Mouse (Mus musculus) MN1 (cell line): ENCODE data around the gene Robo2.
"Not testable (repeated sequence)": the region's sequence is repeated elsewhere in the genome, so short reads cannot be mapped to it uniquely, and the experiment has no call there.

Experiments used
- DNase-seq: peaks from one replicate; pipeline ENCODE4 v3.0.0-alpha.2; 2016; ENCODE audit warnings: low spot score

The Robo2 gene

DNA sequence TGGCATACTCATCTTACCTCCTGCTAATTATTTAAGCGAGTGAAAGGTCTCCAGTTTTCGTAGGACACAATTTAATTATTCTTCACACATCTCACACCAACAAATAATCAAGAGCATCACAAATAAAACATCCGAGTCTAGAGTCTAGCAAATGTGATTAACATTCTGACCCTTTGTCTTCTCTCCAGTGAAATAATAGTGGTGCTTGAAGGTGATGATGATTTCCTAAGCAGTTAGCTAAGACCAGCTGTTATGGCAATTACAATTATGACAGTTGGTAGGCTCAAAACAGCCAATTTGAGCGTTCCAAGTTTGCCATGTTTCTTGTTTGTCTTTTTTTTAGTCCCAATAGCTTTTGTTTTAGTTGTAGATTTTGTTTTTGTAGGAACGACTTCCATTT, 210.9 kb downstream of the Robo2 start:
- no peak for DNase-seq

DNA sequence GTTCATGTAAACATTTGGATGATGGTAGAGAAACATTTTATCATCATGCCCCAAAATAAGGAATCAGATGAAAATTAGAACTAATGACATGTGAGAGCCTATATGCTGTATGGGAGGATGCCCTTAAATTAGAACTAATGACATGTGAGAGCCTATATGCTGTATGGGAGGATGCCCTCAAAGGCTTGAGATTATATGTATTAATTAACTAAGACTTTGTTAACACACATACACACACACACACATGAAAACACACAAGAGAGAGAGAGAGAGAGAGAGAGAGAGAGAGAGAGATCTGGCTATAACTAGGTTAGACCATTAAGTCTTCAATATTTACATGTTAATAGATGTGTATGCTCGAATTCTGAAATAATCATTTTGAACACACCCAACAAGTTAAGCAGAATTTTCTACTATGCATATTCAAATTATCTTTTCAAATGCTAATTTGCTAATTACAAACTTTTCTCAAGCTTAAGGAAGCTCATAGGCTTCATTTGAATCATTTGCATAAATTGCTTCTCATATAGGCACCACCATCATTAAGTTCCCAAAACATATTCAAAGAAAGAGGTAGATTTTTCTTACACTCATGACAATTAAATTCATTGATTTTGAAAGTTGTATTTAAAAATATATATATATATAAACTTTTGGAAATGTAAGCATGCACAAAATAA, 211.5 kb downstream of the Robo2 start:
- no peak for DNase-seq

DNA sequence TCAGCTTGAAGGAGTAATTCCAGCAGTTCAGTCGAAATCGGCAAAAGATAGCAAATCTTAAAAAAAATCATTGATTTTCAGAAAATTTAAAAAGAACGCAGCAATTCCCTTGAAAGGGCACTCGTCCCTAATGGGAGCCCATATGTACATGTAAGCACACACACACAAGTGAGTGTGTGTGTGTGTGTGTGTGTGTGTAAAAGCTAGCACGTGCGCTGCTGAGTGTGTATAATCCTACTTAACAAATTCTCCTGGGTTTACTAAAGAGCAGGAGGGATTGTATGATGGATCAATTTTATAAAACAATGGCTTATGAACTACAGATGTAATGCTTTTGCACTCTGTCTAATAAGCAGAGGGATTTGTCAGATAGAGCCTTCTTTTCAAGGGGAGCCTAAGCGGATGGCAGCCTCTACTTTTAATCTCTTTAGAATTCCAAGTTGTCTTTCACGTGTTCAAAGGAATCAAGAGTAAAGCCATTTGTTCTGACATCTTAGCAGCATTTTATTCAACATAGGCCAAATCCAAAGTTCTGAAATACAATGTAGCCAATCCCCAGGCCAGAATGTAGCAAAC, 218.6 kb downstream of the Robo2 start:
- no peak for DNase-seq

DNA sequence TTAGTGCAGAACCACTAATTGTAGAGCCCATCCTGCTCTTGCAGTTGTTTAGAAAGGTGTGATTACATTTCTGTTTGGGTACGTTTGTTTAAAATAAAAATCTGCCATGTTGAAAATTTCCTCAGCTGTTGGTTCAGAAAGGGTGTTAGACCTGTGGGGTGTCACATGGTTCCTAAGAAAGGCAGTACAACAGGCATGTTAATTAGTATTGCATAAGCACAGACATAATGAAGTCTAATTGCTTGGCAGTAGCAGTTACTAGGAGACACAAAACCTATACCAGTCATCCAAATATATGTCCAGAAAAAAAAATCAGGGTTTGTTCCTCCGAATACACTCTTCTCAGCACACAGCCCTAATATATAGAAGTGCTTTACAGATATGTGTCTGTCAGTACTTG, 220.0 kb downstream of the Robo2 start:
- DNase-seq, result no peak

DNA sequence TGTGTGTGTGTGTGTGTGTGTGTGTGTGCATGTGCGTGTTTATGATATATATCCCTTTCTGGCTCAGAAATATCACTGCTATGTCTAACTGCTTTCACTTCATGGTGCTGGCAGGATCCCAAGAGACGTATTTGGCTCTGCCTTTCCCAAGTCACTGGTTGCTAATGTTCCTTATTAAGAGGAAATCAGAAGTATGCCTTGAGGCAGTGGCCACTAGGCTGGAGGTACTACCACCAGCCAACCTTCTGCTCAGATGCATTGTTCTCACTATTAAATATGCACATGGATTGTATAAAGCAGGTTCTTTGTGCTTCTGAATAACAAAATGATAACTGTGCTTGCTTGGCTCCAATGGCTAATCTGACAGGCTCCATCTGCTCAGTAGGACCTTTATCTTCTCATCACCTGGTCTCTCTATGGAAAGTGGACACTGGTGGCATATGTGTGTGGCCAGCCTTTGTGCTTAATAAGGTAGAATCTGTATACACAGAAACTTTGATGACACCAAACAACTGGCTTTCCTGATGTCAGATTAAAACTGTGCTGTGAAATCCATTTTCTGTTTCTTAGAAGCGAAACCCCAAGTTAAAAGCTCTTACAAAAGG, 229.0 kb downstream of the Robo2 start:
- no peak for DNase-seq

DNA sequence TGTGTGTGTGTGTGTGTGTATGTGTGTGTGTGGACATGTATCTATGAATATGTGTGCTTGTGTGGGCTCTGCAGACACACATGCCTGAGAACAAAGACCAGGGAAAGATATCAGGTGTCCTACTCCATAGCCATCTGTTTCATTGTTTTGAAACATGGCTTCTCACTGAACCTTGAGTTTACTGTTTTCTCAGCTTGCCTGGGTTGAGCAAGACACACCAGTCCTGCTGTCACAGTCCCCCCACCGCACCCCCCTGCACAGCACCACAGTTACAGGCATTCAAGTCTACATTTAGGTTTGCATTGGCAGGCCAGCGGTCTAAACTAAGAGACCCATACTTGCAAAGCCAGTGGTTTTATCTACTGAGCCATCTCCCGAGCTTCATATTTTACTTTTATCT, 239.0 kb downstream of the Robo2 start:
- no peak for DNase-seq

DNA sequence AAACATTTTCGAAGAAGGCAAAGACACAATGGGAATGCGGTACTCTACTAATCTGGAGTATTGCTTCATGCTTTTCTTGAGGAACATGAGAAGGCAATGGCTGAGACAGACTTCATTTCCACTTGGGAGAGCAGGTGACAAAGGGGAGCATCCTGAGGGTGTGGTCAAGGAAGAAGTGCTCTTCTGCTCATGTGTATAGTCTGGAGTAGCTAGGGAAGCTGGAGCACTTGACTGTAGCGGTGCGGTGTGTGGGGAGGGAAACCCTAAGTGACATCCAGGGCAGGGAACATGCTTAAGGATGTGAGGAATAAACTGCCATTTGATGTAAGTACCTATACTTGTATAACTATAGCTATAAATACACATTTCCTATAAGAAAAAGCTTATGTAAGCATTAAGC, 242.0 kb downstream of the Robo2 start:
- no peak for DNase-seq

DNA sequence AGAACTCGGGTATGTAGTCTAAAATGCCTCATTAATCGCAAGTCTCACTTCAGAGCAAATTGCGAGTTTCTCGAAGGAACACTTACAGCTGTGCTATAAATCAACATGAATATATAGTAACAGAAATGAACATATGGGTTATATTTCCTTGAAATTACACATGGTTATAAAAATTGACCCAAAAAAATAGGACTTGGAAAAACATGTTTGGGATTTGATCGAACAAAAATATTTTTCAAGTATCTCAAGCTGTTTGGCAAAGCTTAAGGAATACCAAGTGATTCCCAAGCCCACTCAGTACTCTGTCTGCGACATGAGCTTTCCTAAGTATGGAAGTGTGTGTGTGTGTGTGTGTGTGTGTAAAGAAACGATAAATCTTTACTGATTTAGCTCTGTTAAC, 242.5 kb downstream of the Robo2 start:
- no peak for DNase-seq

DNA sequence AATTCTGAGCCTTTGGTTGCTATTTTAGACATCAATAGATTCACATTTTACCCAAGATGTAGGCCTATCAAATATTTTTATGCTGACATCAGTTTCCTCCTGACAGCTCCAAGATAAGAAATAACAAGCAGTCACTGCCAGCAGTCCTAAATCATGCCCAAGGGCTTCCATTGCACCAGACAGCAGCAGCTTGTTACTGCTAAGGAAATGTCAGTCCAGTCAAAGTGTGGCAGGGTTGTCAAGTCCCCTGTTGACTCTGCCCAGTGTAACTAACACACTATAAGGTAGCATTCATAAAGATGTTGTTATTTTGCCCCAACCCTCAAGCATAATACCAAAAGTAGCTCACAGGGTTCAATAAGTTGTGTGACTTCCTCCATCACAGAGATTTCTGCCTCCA, 243.8 kb downstream of the Robo2 start:
- no peak for DNase-seq

DNA sequence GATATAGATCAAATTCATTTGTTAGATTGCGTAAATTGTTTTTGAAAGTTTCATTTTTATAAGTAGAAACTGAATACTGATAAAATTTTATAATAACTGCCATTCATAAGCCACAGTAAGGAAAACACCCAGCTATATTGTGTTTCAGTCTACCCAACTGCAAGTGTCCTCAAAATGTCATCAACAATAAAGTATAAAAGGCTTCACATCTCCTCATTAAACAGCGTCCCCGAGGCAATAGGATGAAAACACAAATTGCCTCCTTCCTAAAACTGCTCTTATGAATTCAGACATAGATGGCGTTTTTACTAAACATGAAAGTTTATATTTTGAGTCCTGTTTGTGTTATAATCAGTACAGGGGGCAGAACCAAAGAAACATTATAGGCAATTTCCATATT, 249.6 kb downstream of the Robo2 start:
- no peak for DNase-seq

DNA sequence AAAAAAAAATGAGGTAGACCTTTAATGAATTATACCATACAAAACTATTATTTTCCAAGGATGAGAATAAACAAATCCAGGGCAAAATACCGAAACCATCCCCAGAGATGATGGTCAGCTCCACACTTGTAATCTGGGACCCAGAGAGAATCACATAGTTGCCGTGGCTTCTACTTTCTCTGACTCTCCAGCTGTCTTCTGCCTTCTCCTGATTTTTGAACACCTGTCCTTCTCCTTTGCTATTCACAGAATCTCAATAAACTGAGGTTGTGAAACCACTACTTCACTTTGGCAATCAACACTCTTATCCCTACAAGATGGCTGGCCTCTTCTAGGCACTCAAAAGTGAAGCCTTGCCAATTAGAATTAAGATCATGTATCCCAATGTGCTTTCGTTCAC, 252.4 kb downstream of the Robo2 start:
- DNase-seq, result no peak

DNA sequence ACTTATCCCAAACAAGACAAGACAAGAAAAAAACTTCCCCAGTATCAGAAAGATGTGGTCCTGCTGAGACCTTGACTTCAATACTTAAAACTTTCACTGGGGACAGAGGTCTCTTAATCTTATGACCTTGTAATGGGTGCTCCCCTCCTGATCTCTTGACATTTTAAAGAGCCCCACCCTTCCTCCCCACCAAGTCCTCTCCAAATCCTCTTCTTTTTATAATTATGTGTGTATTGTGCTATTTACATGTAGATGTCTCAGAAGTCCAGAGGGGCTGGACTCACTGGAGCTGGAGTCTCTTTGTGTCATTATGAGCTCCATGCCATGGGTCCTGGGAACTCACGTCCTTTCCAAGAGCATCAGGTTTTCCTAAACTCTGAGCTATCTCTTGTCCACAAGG, 275.4 kb downstream of the Robo2 start:
- no peak for DNase-seq

DNA sequence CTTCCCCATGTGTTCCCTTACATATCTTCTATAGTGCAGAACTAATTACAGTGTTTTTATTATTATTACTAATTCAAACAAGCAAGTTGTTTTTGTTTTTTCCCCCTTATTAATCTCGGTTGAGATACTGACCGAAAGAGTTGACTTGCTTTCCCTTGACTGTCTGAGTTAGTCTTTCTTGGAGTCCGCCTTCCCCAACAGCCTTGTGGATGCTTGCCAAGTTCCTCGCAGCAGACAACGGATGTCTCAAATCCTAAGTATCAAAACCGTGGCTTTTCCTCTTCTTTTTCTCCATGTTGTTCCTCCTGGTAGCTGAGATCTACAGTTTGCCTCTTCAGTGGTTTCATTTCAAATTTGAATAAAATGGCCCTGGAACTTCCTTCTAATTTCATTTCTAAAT, 278.8 kb downstream of the Robo2 start:
- no peak for DNase-seq

DNA sequence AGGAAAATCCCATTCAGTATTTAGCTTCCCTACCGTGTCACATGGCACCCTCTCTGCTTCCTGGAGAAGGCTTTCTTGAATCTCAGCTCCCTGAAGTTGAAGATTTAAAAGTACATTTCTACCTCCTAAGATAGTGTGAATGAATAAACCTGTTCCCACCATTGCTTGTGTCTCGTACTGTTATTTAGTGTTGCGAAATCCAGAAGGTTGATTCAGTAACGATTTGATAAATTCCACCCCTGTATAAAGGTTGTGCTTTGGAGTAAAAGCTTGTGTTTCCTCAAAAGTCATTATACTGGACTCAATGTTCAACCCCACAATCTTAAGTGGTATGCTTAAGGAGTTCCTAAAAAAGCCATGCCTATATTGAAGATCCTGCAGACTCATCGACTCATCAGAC, 280.3 kb downstream of the Robo2 start:
- DNase-seq, result no peak

DNA sequence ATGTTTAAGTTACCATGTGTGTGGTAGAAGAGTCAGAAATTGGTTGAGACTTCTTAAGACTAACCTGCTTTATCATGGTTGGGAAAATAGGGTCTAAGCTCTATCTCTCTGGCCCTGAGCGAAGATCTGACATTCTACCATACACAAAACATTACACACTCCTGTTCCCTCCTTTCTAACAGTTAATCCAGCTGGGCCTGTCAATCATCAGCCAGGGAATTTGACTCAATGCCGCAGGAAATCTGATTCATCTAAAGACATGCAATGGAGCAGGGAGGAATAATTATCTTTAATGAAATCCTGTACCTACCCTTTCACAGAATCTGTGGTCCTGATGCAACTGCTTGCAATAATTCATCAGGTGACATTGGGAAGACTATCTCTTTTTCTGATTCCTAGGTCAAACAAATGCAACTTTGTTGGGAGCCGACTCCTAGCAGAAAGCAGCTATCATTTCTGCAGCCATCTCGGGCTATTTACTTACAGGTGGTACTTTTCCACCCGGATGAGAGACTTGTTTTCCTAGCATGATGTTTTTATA, 283.1 kb downstream of the Robo2 start:
- no peak for DNase-seq

DNA sequence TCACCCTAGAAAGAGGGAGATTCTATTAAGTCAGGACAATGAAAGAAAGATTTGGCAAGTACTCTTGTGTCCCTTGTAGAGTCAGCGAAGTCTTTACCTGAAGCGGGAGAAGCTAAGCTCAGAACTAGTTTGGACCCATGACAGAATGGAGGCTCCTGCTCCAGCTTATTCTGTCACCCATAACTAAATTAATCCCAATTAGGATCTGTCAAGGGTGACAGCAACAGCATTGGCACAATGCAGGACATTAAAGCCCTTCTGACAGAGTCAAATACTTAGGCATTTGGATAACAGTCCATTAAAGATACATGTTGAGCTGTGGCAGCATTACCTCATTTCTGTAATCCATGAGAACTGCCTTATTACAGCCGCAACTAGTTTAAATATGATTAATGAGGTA, 298.5 kb downstream of the Robo2 start:
- no peak for DNase-seq

DNA sequence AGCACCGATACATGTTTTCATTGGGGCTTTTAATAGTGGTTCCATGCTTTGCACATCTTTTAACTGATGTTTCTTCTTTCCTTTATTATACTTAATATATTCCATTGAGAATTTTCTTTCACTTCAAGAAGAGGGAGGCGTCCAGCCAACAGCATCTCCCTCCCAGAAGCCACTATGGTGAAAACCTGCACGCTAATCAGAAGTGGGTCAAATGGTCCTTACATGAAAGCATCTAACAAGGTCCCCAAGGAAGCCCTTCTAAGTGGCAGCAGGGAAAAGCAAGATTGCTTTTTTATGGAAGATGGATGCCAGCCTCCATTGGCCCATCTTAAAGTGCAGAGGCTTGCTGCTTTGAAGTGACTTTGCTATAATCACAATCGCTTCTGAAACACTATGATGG, 300.5 kb downstream of the Robo2 start:
- no peak for DNase-seq

DNA sequence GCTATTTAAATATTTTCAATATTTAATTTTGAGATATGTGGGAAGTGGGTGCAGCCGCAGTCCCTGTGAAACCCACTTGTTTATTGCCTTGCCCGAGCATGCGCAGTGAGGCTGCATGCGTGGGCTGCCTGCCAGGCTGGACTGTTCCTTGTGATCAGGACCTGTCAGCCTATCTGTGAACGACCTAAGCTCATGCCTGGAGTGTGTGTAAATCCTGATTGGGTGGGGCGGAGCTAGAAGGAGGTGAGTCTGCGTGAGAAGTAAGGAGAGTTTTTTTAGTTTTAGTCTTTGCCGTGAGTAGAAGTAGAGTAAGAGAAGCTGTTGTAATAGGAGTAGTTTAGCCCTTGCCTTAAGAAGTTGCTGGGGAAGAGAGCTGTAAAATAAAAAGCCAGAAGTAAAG, 307.2 kb downstream of the Robo2 start:
- not testable (repeated sequence) for DNase-seq

DNA sequence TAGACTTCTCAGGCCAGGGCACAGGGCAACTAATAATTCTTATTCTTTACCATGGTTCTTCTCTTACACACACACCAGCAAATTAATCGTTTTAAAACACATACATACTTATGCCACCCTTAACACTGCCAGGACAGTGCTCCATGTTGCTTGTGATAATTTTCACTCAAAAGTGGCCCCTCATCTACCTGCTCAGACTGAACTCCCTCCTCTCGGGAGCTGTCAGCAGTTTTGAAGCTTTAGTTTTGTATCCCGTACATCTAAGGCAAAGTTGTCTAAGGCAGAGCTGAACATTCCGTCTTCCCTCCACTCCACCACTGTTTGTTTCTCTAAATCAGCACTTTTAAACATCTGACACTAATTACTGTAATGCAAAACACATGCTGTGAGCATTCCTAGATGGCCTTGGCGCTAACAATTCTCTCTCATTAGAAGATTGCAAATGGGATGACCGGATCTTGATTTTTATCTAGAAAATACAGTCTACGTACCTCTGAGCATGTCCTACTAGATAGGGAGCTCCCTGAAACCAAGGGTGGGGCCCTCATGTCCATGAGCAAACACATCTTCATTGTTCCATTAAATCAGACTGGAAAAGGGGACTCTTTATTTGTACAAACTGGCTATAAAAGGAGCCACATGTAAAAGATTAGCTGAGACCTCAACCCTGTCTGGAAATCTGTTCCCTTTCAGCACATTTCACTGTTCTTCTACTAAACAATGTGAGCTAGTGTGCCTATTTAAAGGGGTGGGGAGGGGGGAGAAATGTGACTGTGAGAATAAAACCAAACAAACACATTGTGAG, 318.4 kb downstream of the Robo2 start:
- no peak for DNase-seq

DNA sequence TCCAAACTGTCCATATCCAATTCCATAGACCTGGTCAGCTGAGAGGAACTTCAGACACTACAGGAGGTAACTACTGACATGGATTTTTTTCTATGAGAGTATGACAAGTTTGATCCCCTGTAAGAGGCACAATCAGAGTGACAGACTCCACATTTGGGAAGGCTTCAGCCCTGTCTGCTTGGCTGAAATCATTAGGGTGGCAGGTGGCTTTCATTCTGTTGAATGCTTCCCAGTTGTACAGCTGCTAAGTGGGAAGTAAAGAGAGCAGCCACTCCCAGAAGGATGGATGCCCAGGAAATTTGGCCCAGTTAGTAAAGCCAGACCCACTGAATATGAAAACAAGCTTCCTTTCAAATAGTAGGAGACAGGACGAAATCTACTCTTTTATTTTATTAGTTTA, 321.7 kb downstream of the Robo2 start:
- DNase-seq, result no peak

DNA sequence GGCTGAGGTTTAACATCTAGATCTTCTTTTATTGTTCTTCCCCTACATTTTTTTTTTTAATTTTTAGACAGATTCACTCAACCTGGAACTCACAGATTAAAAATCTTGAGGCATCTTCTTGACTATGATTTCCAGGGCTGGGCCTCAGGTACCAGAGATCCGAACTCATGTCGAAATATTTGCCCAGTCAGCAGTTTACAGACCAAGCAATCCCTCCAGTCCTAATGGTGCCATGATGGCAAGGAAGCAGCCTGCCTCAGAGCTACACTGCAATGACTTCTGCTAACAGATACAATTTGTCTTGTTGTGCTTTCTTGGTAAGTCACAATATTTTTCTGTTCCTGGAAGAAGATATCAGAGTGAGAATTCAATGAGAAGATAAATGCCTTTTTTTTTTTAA, 327.4 kb downstream of the Robo2 start:
- no peak for DNase-seq

DNA sequence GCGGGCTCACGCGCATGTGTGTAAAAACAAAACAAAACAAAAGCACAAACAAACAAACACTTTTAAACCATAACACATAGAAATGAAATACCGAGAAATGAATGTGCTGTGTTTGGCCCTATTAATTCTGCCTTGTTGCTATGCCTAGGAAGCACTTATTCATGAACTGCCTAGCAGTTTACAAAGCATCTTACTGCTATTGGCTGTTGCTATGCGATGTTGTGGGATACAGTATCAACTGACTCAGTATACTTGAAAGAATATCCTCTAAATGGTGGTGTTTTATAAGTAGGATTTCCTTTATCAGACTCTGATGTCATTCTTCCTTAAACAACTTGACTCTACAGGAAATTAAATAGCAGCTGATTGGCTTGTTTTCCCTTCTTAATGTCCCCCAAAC, 339.0 kb downstream of the Robo2 start:
- DNase-seq, result no peak

DNA sequence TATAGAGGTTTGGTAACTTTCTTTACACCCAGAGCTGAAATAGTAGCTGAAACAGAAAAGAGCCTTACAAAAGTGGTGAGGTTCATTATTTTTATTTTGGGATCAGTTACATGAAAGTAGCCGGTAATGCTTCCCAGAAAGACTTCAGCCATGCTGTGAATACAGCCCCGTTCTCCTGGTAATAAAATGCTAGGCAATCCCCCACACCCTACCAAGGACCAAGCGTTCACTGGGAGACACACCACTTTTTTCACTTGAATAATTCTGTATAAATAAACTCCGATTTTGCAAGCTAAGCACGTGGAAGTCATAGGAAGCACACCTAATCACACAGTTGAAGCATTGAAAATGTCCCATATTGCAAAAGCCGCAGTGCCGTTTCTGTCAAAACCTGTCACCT, 341.0 kb downstream of the Robo2 start:
- DNase-seq, result no peak
